Mouse (Mus musculus) brain, embryonic 14.5 days (tissue): Measurements from ENCODE around the gene Capns2.

Experiments
- CTCF ChIP-seq: fragments of 200-500 bp; IDR thresholded peaks from 2 replicates; pipeline ENCODE4 v1.5.1; 2012; ENCODE audit warnings: inconsistent platforms, mild to moderate bottlenecking, moderate library complexity, borderline replicate concordance; ENCODE audit not compliant: insufficient read depth, insufficient read length; ENCODE audit errors: extremely low read depth
- POLR2A ChIP-seq: fragments of 200-500 bp; IDR thresholded peaks from 2 replicates; pipeline ENCODE4 v1.6.1; 2012; ENCODE audit warnings: mild to moderate bottlenecking, inconsistent platforms, borderline replicate concordance; ENCODE audit not compliant: poor library complexity, insufficient read depth, insufficient read length, severe bottlenecking; ENCODE audit errors: extremely low read depth

DNA sequence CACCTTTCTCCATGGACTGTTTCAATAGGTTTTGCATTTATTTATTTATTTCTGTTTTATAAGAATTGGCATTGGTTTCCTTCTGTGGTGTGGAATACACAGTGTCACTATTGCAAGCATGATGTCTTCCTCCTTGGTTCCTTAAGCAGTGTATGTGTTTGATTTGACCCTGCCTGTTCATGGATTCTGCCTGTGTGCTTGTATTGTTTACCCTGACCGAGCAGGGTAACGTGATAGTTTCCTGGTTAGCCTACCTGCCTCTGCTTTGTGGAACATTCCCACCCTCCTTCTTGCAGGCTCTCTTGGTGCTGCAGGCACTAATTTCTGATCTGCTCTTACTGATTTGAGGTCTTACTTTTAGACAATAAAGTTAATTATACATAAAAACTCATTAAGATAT lies 7.3 kb upstream of the Capns2 start:
- no peak for TF ChIP-seq POLR2A
- no peak for TF ChIP-seq CTCF
